Mouse (Mus musculus) adrenal gland, adult (tissue): ENCODE results near the gene Smcr8.

Source experiments
- DNase-seq, 2 experiments: peaks; one replicate each; pipeline ENCODE4 v3.0.0; 2022 to 2023; ENCODE audit warnings: low spot score in 1 of 2; ENCODE audit not compliant: inconsistent age in 2 of 2

The Smcr8 gene

GRCm38 (mm10) chr11:60776829-60777740 lies at the start of gene Smcr8, which contains the start of gene Top3a:
Gene Smcr8 (plus strand): TSS chr11:60777524.
Gene Top3a (minus strand): TSS chr11:60777365.
- peak; percentile 88 to 97 for DNase-seq

- DNase-seq = peak; percentile 96 to 98
These were observed 49.0 kb upstream of the Smcr8 start, which contains the start of gene Mief2 for GRCm38 (mm10) chr11:60728260-60728761. Gene Mief2 (plus strand): TSS chr11:60728398.

- peak; percentile 76 to 90 for DNase-seq
These were observed 48.1 kb upstream of the Smcr8 start for GRCm38 (mm10) chr11:60729217-60729641.

GRCm38 (mm10) chr11:60730169-60730568 lies 47.2 kb upstream of the Smcr8 start:
- DNase-seq = peak in 1 of 2 experiments; percentile 59

DNA sequence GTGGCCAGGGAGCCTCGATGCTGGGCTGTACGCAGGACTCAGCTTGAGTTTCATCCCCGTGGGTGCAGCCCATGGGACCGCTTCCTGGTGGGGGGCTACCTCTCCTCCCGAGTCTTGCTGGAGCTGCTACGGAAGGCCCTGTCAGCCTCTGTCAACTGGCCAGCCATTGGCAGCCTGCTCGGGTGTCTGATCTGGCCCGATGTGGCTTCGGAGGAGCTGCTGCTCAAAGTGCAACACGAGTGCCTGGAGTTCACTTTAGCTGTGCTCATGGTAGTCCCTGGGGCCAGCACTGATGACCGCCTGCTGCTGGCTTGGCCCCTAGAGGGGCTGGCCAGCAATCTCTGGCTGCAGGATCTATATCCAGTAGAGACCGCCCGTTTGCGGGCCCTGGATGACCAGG lies 46.1 kb upstream of the Smcr8 start:
- DNase-seq = peak in 1 of 2 experiments; percentile 40

GRCm38 (mm10) chr11:60734206-60734605 lies 43.1 kb upstream of the Smcr8 start:
- peak; percentile 56 to 75 for DNase-seq

- peak in 1 of 2 experiments; percentile 55 for DNase-seq
These were observed 42.1 kb upstream of the Smcr8 start for GRCm38 (mm10) chr11:60735191-60735590.

DNA sequence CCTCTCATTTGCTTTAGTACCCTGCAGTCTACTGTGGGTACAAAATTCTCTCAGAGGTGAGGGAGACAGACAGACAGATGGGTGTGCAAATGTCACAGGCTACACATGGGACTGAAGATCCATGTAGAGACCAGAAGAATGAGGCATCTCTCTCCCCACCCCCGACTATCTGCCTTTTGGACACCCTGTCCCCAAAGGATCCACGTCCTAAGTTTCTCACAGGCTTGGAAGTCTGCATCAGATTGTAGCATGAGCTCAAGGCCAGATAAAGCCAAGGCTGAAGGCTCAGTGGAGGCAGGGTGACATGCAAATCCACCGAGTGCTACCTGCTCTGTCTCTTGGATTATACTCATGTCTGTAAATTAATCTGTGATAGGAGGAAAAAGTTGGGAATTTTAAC lies 40.8 kb upstream of the Smcr8 start:
- peak; percentile 57 to 74 for DNase-seq

GRCm38 (mm10) chr11:60737450-60737849 lies 39.9 kb upstream of the Smcr8 start:
- DNase-seq = no peak

GRCm38 (mm10) chr11:60740321-60740720 lies 37.0 kb upstream of the Smcr8 start:
- DNase-seq = no peak

- DNase-seq = no peak
These were observed 21.8 kb upstream of the Smcr8 start for GRCm38 (mm10) chr11:60755570-60755969.

DNA sequence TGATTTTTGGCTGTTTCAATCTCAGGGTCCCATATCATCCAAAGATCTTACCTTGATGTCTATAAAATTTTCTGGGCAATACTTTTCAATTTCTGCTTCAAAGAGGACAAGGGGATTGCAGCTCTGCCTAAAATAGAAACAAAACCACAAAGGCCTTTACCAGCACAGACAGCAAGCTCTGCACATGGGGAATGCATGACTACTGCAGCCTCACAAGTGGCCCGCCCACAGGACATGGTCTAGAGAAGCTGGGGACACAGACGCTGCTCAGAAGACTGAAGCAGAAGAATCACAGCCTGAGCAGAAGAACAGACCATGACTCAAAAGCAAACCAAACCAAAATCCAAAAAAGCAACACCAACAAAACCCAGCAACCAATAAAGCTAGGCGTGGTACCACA lies 15.6 kb upstream of the Smcr8 start:
- no peak for DNase-seq

DNA sequence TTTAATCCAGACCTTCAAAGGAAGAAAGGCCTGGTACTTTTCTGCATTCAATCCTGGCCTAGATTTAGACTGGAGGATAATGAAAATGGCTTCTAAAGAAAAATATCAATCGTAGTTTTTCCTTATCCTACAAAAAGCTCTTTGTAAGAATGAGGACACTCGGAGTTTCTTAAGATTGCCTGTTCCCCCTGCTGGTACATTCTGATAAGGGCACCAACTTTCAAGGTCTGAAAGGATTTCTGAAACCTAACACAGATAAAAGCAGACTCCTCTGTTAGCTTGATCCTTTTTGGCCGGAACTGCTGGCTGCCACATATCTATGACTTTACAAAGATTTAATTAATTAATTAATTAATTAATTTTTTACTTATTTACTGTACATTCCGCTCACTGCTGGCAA lies 10.4 kb upstream of the Smcr8 start:
- DNase-seq = peak in 1 of 2 experiments; percentile 64

DNA sequence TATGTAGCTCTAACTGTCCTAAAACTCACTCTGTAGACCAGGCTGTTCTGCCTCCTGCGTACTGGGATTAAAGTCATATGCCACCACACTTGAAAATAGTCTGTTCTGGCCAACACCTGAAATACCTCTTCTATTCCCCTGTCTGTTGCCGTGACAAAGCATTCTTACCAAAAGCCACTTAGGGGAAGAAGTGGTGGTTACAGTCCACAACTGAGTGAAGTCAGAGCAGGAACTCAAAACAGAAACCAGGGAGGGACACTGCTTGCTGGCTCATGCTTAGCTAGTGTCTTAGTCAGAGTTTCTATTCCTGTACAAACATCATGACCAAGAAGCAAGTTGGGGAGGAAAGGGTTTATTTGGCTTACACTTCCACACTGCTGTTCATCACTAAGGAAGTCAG lies 8.0 kb upstream of the Smcr8 start:
- no peak for DNase-seq

DNA sequence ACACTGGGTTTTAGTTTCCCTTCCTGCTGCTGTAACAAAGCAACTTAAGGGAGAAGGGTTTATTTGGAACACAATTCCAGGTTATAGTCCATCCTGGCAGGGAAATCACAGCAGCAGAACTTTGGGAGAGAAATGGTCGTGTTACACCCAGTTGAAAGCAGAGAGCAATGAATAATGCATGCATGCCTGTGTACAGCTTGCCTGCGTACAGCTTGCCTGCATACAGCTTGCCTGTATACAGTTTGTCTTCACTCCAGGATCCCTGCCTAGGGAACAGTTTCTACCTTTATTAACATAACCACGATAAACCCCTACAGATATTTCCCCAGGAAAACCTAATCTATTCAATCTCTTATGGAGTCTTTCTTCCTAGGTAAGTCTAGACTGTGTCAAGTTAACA lies 6.5 kb upstream of the Smcr8 start:
- no peak for DNase-seq

DNA sequence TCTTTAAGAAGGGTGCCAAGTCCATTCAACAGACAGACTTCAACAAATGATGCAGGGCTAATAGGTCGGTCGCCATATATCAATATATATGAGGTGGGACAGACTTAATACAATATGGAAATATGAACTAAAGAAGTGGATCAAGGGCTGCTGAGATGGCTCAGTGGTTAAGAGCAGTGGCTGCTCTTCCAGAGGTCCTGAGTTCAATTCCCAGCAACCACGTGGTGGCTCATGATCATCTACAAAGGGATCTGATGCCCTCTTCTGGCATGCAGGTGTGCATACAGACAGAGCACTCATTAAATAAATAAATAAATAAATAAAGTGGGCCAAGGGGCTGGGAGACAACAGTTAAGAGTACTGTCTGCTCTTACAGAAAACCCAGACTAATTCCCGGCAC lies 5.2 kb upstream of the Smcr8 start:
- no peak for DNase-seq

- DNase-seq = no peak
These were observed 3.1 kb upstream of the Smcr8 start for GRCm38 (mm10) chr11:60774158-60774689.

DNA sequence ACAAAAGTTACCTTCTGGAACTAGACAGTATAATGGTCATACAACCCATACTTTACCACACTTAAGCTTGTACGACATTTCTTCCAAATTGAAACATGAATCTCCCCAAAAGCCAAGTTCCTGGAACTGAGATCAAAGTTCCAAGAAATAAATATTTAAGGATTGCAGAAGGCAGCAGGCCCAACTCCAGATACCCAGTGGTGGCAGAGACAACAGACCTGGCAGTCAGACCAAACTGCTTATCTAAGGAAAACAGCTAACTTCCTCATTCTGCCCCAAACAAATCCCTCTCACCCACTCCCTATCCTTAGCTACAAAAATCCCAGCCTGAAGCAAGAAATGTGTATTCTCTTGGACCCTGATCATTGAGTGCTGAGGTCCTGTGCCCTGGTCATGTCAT lies 2.5 kb upstream of the Smcr8 start:
- DNase-seq = no peak

- DNase-seq = no peak
These were observed 1.7 kb upstream of the Smcr8 start for GRCm38 (mm10) chr11:60775578-60775977.

DNA sequence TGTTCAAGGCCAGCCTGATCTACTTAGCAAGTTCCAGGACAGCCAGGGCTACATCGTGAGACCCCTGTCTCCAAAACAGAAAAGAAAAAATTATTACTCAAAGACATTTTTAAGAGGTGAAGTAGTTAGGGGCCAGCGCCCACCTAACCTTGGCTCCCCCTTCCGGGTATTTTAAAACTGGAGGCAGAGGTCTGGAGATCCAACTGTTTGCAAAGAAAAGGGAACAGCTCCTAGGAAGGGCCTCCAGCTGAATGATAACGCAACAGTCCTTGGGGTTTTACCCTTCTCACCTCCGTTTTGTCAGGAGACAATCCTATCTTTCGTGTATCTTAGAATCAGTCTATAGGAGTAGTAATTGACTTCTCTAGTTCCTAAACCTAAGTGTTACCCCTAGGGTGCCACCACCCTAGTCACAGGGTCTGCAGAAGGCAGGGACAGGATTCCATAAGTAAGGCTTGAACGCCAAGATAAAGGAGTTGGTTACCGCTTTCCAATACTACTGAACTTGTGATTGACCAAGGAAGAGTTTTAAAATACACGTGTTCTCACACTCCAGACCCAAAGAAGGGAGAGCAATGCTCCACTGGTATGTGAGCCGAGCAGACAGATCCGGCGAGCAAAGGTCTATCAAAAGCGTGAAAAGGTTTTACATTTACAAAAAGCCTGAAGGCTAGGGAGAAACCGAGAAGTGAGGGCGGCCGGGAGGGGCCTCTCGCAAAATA lies 1.1 kb upstream of the Smcr8 start:
- DNase-seq = no peak

GRCm38 (mm10) chr11:60777801-60778370 lies 562 bp downstream of the Smcr8 start:
- DNase-seq = no peak
